Mouse (Mus musculus): ENCODE measurements around the gene Wdr83.

DNA sequence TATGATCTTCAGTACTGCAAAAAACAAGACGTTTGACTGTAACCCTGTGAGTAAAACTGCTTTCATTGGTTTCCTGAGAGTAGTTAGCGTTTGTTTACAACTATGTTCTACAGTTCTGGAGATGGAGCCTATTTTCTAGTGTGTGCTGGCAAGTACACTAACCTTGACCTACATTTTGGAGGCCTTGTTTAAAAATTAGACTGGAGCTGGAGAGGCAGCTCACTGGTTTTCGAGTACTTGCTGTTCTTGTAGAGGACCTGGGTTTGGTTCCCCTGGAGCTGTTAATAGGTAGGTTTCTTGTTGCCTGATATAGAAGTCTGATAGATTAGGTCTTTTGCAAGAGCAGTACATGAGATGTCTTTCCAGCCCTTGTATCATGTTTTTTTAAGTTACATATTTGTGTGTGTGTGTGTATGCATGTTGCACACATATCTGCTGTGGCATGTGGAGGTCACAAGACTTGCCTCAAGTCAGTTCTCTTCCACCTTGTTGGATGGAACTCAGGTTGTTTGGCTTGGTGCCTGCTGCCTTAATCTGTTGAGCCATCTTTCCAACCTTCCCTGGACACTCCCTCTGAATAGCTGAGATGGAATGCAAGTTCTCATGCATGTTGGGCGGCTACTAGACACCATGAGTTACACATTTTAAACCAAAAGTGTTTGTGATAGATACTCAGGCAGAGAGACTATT is 48.3 kb downstream of the Wdr83 start:
- TF ChIP-seq NELFE (IDR thresholded peaks at IDR 0.05; ENCODE audit: low read depth, low read length) = no peak
- no peak for TF ChIP-seq MXI1 (IDR thresholded peaks at IDR 0.05; ENCODE audit: low read depth, low read length)
- no peak for TF ChIP-seq CTCF (IDR thresholded peaks at IDR 0.05 in 2 of 3, conservative IDR thresholded peaks at IDR 0.05 in 1 of 3; ENCODE audit: control insufficient read depth in 1 of 3, insufficient read depth in 1 of 3, low read depth in 2 of 3, low read length in 3 of 3, poor library complexity in 1 of 3, severe bottlenecking in 1 of 3)
- no peak for TF ChIP-seq POLR2A (IDR thresholded peaks at IDR 0.05; ENCODE audit: control insufficient read depth in 1 of 2, insufficient read depth in 1 of 2, low read depth in 1 of 2, low read length in 2 of 2, poor library complexity in 1 of 2)
- no peak for TF ChIP-seq ZNF384 (IDR thresholded peaks at IDR 0.05; ENCODE audit: low read depth, low read length)
- no peak for TF ChIP-seq USF1 (IDR thresholded peaks at IDR 0.05; ENCODE audit: low read depth, low read length)
- no peak for TF ChIP-seq SMC3 (IDR thresholded peaks at IDR 0.05; ENCODE audit: low read depth, low read length)
- no peak for TF ChIP-seq MYC (IDR thresholded peaks at IDR 0.05; ENCODE audit: low read depth, low read length)
- TF ChIP-seq MYB (IDR thresholded peaks at IDR 0.05; ENCODE audit: low read depth, low read length) = no peak
- TF ChIP-seq RCOR1 (IDR thresholded peaks at IDR 0.05; ENCODE audit: low read depth, low read length) = no peak
- TF ChIP-seq EP300 (IDR thresholded peaks at IDR 0.05; ENCODE audit: low read depth in 1 of 2, low read length in 2 of 2) = no peak
- no peak for TF ChIP-seq POLR2AphosphoS2 (IDR thresholded peaks at IDR 0.05; ENCODE audit: low read length)
- TF ChIP-seq JUND (IDR thresholded peaks at IDR 0.05; ENCODE audit: low read depth, low read length) = no peak
